Mouse (Mus musculus) MEL (cell line): Measurements from ENCODE around the gene Macrod2.

Experiments used
- BHLHE40 ChIP-seq: IDR thresholded peaks from 2 replicates; pipeline ENCODE4 v1.6.1; 2012; ENCODE audit warnings: low read depth, mild to moderate bottlenecking, inconsistent platforms, low read length, improper control_type of control experiment, borderline replicate concordance
- CTCF ChIP-seq, 3 experiments: IDR thresholded peaks in 2 of 3; conservative IDR thresholded peaks in 1 of 3; 2 replicates each; pipeline ENCODE4 v1.5.1; 2011 to 2012; ENCODE audit warnings: low read length in 3 of 3, low read depth in 2 of 3, mild to moderate bottlenecking in 2 of 3, improper control_type of control experiment in 1 of 3, inconsistent platforms in 1 of 3, mixed read lengths in 1 of 3, moderate library complexity in 1 of 3; ENCODE audit not compliant: control insufficient read depth in 1 of 3, insufficient read depth in 1 of 3, poor library complexity in 1 of 3, severe bottlenecking in 1 of 3
- EP300 ChIP-seq, 2 experiments: IDR thresholded peaks; 2 replicates each; pipeline ENCODE4 v1.6.1; 2011; ENCODE audit warnings: improper control_type of control experiment in 2 of 2, low read length in 2 of 2, low read depth in 1 of 2, mild to moderate bottlenecking in 1 of 2
- ETS1 ChIP-seq: IDR thresholded peaks from 2 replicates; pipeline ENCODE4 v1.6.1; 2012; ENCODE audit warnings: low read depth, mild to moderate bottlenecking, inconsistent platforms, low read length, improper control_type of control experiment, moderate library complexity
- KAT2A ChIP-seq: conservative IDR thresholded peaks from 2 replicates; pipeline ENCODE4 v1.6.1; 2012; ENCODE audit warnings: low read depth, low read length, improper control_type of control experiment, inconsistent platforms
- MAX ChIP-seq: IDR thresholded peaks from 2 replicates; pipeline ENCODE4 v1.6.1; 2011; ENCODE audit warnings: low read length, improper control_type of control experiment
- MAZ ChIP-seq: IDR thresholded peaks from 2 replicates; pipeline ENCODE4 v1.6.1; 2012; ENCODE audit warnings: low read depth, mild to moderate bottlenecking, inconsistent platforms, low read length, improper control_type of control experiment
- MEF2A ChIP-seq: IDR thresholded peaks from 2 replicates; pipeline ENCODE4 v1.6.1; 2014; ENCODE audit warnings: low read depth, mild to moderate bottlenecking, inconsistent platforms, low read length, improper control_type of control experiment; ENCODE audit not compliant: poor library complexity, insufficient replicate concordance, severe bottlenecking; ENCODE audit errors: extremely low read depth
- MXI1 ChIP-seq: IDR thresholded peaks from 2 replicates; pipeline ENCODE4 v1.6.1; 2011; ENCODE audit warnings: mild to moderate bottlenecking, low read depth, low read length, improper control_type of control experiment
- POLR2A ChIP-seq, 2 experiments: IDR thresholded peaks; 2 replicates each; pipeline ENCODE4 v1.6.1; 2011 to 2012; ENCODE audit warnings: low read length in 2 of 2, mild to moderate bottlenecking in 2 of 2, control low read depth in 1 of 2, improper control_type of control experiment in 1 of 2, low read depth in 1 of 2, moderate library complexity in 1 of 2; ENCODE audit not compliant: control insufficient read depth in 1 of 2, insufficient read depth in 1 of 2, poor library complexity in 1 of 2
- SMC3 ChIP-seq: IDR thresholded peaks from 2 replicates; pipeline ENCODE4 v1.6.1; 2011; ENCODE audit warnings: low read depth, low read length, improper control_type of control experiment
- USF1 ChIP-seq: IDR thresholded peaks from 2 replicates; pipeline ENCODE4 v1.6.1; 2014; ENCODE audit warnings: low read depth, mild to moderate bottlenecking, inconsistent platforms, low read length, improper control_type of control experiment, moderate library complexity
- USF2 ChIP-seq, 2 experiments: IDR thresholded peaks; 2 replicates each; pipeline ENCODE4 v1.6.1; 2011 to 2012; ENCODE audit warnings: improper control_type of control experiment in 2 of 2, low read length in 2 of 2, borderline replicate concordance in 1 of 2, inconsistent platforms in 1 of 2, low read depth in 1 of 2, mild to moderate bottlenecking in 1 of 2; ENCODE audit not compliant: insufficient read depth in 1 of 2
- ZC3H11A ChIP-seq: IDR thresholded peaks from 2 replicates; pipeline ENCODE4 v1.6.1; 2012; ENCODE audit warnings: low read depth, mild to moderate bottlenecking, inconsistent platforms, low read length, improper control_type of control experiment

GRCm38 (mm10) chr2:142222137-142222921 lies 1827.2 kb downstream of the Macrod2 start:
- TF ChIP-seq MAX (no peak), EP300 (IDR thresholded peaks at IDR 0.05; ENCODE audit: low read depth in 1 of 2, low read length in 2 of 2) (no peak), USF1 (no peak), MXI1 (no peak), POLR2A (IDR thresholded peaks at IDR 0.05; ENCODE audit: control insufficient read depth in 1 of 2, insufficient read depth in 1 of 2, low read depth in 1 of 2, low read length in 2 of 2, poor library complexity in 1 of 2) (no peak), ZC3H11A (no peak), BHLHE40 (no peak), CTCF (IDR thresholded peaks at IDR 0.05 in 2 of 3, conservative IDR thresholded peaks at IDR 0.05 in 1 of 3; ENCODE audit: control insufficient read depth in 1 of 3, insufficient read depth in 1 of 3, low read depth in 2 of 3, low read length in 3 of 3, poor library complexity in 1 of 3, severe bottlenecking in 1 of 3) (no peak), MEF2A (no peak), ETS1 (no peak), USF2 (IDR thresholded peaks at IDR 0.05; ENCODE audit: borderline replicate concordance in 1 of 2, insufficient read depth in 1 of 2, low read depth in 1 of 2, low read length in 2 of 2) (no peak), MAZ (no peak), SMC3 (no peak), KAT2A (no peak)
